Mouse (Mus musculus): Measurements from ENCODE around the gene Myd88.

The Myd88 gene

GRCm38 (mm10) chr9:119339558-119340211, 1.5 kb downstream of the Myd88 start, which contains the start of gene Acaa1a:
Gene Acaa1a, plus strand, starts transcription at chr9:119339676.
- DNase-seq: peak; percentile 80 to 86

GRCm38 (mm10) chr9:119339106-119339505, 2.1 kb downstream of the Myd88 start:
- DNase-seq: peak in 1 of 2 experiments; percentile 35

GRCm38 (mm10) chr9:119338350-119338749, 2.9 kb downstream of the Myd88 start:
- DNase-seq: peak in 1 of 2 experiments; percentile 27

GRCm38 (mm10) chr9:119337842-119338241, 3.4 kb downstream of the Myd88 start:
- peak; percentile 39 to 42 for DNase-seq

- peak in 1 of 2 experiments; percentile 25 for DNase-seq
These were observed 5.6 kb downstream of the Myd88 start for GRCm38 (mm10) chr9:119335571-119335970.

GRCm38 (mm10) chr9:119334834-119335233, 6.4 kb downstream of the Myd88 start:
- no peak for DNase-seq

GRCm38 (mm10) chr9:119334324-119334723, 6.9 kb downstream of the Myd88 start:
- DNase-seq: peak; percentile 69 to 82

- DNase-seq: peak in 1 of 2 experiments; percentile 49
These were observed 10.8 kb downstream of the Myd88 start for GRCm38 (mm10) chr9:119330186-119330963.

- DNase-seq: no peak
These were observed 12.7 kb downstream of the Myd88 start for GRCm38 (mm10) chr9:119328488-119328887.

GRCm38 (mm10) chr9:119324130-119324529, 17.1 kb downstream of the Myd88 start:
- DNase-seq: no peak

- DNase-seq: peak in 1 of 2 experiments; percentile 34
These were observed 18.0 kb downstream of the Myd88 start for GRCm38 (mm10) chr9:119323260-119323645.

GRCm38 (mm10) chr9:119322289-119323259, 18.6 kb downstream of the Myd88 start, which contains the start of gene Oxsr1:
Gene Oxsr1, minus strand, starts transcription at chr9:119322427.
- DNase-seq: peak; percentile 99 to 100

- peak in 1 of 2 experiments; percentile 63 for DNase-seq
These were observed 19.6 kb downstream of the Myd88 start for GRCm38 (mm10) chr9:119321392-119322229.

GRCm38 (mm10) chr9:119320946-119321345, 20.3 kb downstream of the Myd88 start:
- DNase-seq: no peak

GRCm38 (mm10) chr9:119320446-119320845, 20.8 kb downstream of the Myd88 start:
- DNase-seq: no peak

- no peak for DNase-seq
These were observed 22.3 kb downstream of the Myd88 start for GRCm38 (mm10) chr9:119318891-119319290.

GRCm38 (mm10) chr9:119313096-119313495, 28.1 kb downstream of the Myd88 start:
- DNase-seq: no peak

GRCm38 (mm10) chr9:119309067-119309466, 32.1 kb downstream of the Myd88 start:
- no peak for DNase-seq

GRCm38 (mm10) chr9:119305863-119306262, 35.3 kb downstream of the Myd88 start:
- no peak for DNase-seq

GRCm38 (mm10) chr9:119298563-119298962, 42.6 kb downstream of the Myd88 start:
- DNase-seq: no peak

GRCm38 (mm10) chr9:119297696-119298095, 43.5 kb downstream of the Myd88 start:
- DNase-seq: no peak

- DNase-seq: no peak
These were observed 50.4 kb downstream of the Myd88 start for GRCm38 (mm10) chr9:119290791-119291190.

All from kidney, postnatal 25 days (tissue).